Mouse (Mus musculus) erythroblast, embryonic 14.5 days (primary cell): ENCODE data around the gene Vav3. TPM values are rescaled to one million over a fixed set of nuclear protein-coding genes. Genes with fewer than 3 reads are reported as not detected.

Experiments used
- H3K27me3 ChIP-seq: 2 replicates; pipeline ENCODE4 v1.6.1; 2012; ENCODE audit warnings: inconsistent platforms; ENCODE audit not compliant: control insufficient read depth
- H3K36me3 ChIP-seq: 2 replicates; pipeline ENCODE4 v1.6.1; 2012; ENCODE audit warnings: mild to moderate bottlenecking, inconsistent platforms; ENCODE audit not compliant: control insufficient read depth
- H3K4me1 ChIP-seq: 2 replicates; pipeline ENCODE4 v1.6.1; 2012; ENCODE audit warnings: inconsistent platforms; ENCODE audit not compliant: control insufficient read depth
- H3K4me3 ChIP-seq: replicated peaks from 2 replicates; pipeline ENCODE3; 2012; ENCODE audit warnings: moderate library complexity, mild to moderate bottlenecking, inconsistent platforms
- H3K9me3 ChIP-seq: 2 replicates; pipeline ENCODE4 v1.6.1; 2012; ENCODE audit warnings: low read length, inconsistent platforms, mixed read lengths; ENCODE audit not compliant: control insufficient read depth
- GATA1 ChIP-seq: IDR thresholded peaks from 2 replicates; pipeline ENCODE4 v1.6.1; 2012; ENCODE audit warnings: low read length, inconsistent platforms, mixed read lengths
- TAL1 ChIP-seq: IDR thresholded peaks from 3 replicates; pipeline ENCODE4 v1.6.1; 2012; ENCODE audit warnings: low read length, inconsistent platforms, mixed read lengths
- polyA plus RNA-seq: library from polyadenylated mRNA; stranded (reverse); fragments of >175 nt; gene quantifications from 2 replicates; pipeline ENCODE4 v1.2.3, GENCODE M21; 2012

The Vav3 gene
- polyA plus RNA-seq, 1 experiment = not detected

DNA sequence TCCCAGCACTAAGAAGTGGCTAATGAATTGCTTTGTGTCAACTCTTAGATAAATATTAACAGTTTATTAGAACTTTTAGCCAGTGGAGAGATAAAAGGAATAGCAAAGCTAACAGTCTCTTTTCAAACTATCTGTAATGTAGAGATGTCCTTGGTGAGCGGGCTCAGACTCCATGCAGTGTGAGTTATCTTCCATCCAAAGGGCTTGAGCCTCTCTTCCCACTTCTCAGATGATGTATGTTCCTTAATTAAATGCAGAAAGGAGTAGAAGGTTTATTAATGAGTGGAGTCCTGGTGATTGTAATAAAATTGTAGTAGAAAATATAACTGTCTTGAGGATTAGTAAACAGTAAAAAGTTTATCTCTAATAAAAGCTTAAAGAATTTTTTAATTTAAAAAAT, 169.3 kb downstream of the Vav3 start:
- Histone ChIP-seq H3K4me3 (no peak overlapping the region), H3K27me3 (no peaks in the 10 kb centered on the region), H3K4me1 (no peaks in the 10 kb centered on the region), H3K9me3 (no peaks in the 10 kb centered on the region), H3K36me3 (no peaks in the 10 kb centered on the region)
- TF ChIP-seq TAL1 = no peak
- no peak for TF ChIP-seq GATA1

DNA sequence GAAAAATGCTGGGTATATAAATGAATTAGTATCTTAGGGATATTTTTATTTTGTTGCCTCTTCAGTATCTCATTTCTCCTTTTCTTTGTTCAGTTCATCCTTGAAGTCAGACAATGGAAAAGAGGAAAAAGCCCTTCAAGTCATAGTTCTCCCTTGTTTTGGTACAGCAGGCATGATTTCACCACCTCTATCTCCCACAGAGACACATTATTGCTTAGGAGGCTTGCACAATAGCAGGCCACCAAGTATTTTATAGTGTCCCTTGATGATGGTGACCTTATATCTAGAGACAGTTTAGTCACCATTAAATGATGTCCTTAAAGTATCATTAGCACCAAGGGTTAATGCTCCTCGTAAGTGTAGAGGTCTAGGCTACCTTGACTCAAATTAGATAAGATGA, 171.4 kb downstream of the Vav3 start:
- no peak for TF ChIP-seq GATA1
- TF ChIP-seq TAL1 = no peak

DNA sequence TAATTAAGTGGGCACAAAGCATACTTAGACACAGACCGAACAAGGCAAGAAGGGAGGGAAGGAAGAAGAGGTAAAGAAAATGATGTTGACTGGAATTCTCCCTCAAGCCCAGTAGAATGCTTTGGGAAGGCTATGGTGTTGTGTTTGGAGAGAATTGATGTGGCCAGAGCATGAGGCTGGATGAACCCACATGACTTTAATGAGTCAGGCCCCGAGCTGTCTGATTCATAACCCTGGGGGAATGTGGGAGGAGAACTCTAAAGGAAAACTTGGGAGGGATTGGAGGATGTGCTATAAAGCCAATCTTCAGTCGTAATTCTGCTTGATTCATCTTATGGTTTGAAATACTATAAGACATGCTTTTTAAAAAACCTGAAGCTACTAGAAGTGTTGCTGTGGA, 175.0 kb downstream of the Vav3 start:
- Histone ChIP-seq H3K9me3 (no peaks in the 10 kb centered on the region), H3K4me1 (no peaks in the 10 kb centered on the region), H3K4me3 (no peak overlapping the region), H3K27me3 (no peaks in the 10 kb centered on the region), H3K36me3 (no peaks in the 10 kb centered on the region)
- TF ChIP-seq GATA1 = no peak

More for the DNA sequence above, 171.4 kb downstream of the Vav3 start:
- Histone ChIP-seq H3K9me3 (no peaks in the 10 kb centered on the region), H3K27me3 (no peaks in the 10 kb centered on the region), H3K4me3 (no peak overlapping the region), H3K36me3 (no peaks in the 10 kb centered on the region), H3K4me1 (no peaks in the 10 kb centered on the region)

DNA sequence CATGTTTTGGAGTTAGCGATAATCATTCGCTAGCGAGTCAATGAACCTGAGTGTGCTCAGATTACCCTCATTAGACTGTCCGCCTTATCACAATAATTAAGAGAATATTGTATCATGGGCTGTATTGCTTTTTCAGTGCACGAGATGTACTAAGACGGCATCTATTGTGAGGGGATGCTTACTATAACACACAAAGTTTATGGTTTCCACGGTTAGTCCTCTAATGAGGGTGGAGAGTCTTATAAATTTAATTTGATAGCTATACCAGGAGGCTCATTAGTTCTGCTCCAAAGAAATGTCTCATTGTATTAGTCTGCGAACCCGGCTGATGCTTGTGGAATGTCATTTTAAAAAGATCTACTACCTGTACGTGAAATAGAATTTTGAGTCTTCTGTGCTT, 175.9 kb downstream of the Vav3 start:
- TF ChIP-seq TAL1 (no peak), GATA1 (no peak)
- Histone ChIP-seq H3K4me3 (no peak overlapping the region), H3K36me3 (no peaks in the 10 kb centered on the region), H3K4me1 (no peaks in the 10 kb centered on the region), H3K27me3 (no peaks in the 10 kb centered on the region), H3K9me3 (no peaks in the 10 kb centered on the region)

DNA sequence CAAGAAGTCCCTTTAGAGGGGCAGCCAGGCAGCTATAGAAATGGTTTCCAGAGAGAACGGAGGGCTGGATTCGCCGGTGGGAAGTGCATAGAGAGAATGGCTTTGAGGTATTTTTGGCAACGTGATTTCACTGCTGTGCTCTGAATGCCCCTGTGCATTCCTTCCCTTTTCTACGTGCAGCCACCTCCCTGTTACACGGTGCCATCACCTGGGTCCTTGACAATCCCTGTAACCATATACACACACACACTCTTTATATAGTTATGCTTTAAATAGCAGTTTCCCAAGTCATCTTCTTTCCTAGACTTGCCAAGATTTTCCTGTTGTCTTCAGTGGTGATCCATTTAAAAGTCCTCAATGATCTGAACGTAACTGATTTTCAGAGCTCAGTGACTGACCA, 181.7 kb downstream of the Vav3 start:
- H3K27me3 ChIP-seq = no peaks in the 10 kb centered on the region
- no peak for TF ChIP-seq TAL1
- no peak for TF ChIP-seq GATA1
- no peak overlapping the region for H3K4me3 ChIP-seq
- H3K9me3 ChIP-seq = no peaks in the 10 kb centered on the region
- no peaks in the 10 kb centered on the region for H3K4me1 ChIP-seq
- H3K36me3 ChIP-seq = no peaks in the 10 kb centered on the region

DNA sequence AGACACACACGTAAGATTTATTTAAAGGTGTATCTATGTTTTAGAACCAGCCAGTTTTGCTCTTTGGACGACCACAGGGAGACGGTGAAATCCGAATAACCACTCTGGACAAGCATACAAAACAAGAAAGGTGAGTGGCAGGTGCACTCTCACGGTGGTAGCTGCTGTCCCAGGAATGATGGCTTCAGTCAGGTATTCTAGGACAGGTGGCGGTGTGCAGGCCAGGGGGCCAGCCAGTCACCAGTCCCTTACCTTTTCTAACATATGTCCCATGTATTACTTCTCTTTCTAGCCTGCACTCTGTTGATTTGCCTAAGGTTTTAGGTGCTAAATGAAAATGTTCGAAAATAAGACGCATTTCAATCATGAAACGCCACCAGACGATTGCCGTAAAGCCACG, 185.4 kb downstream of the Vav3 start:
- no peaks in the 10 kb centered on the region for H3K9me3 ChIP-seq
- no peak overlapping the region for H3K4me3 ChIP-seq
- TF ChIP-seq TAL1 = no peak
- H3K36me3 ChIP-seq = no peaks in the 10 kb centered on the region
- H3K4me1 ChIP-seq = no peaks in the 10 kb centered on the region
- no peaks in the 10 kb centered on the region for H3K27me3 ChIP-seq

DNA sequence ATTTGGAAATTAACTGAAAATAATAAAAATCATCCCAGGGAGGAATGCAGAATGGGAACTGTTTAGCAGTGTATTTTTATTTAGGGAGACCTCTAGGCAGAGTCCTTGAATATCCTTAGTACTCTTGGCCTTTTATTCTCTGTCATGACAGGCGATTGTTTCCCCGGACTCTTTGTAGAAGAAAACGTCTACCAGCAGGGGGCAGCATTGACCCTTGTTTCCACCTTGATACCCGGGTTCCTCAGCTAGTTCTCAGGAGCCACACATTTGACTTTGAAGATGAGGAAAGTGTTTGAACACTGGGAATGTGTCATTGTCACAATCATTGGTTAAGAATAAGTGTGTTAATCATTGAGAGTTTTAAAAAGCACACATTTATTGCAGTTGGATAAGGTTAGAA, 185.8 kb downstream of the Vav3 start:
- H3K27me3 ChIP-seq = no peaks in the 10 kb centered on the region
- H3K4me1 ChIP-seq = no peaks in the 10 kb centered on the region
- no peaks in the 10 kb centered on the region for H3K9me3 ChIP-seq
- no peak for TF ChIP-seq GATA1
- no peak for TF ChIP-seq TAL1
- no peak overlapping the region for H3K4me3 ChIP-seq
- no peaks in the 10 kb centered on the region for H3K36me3 ChIP-seq

DNA sequence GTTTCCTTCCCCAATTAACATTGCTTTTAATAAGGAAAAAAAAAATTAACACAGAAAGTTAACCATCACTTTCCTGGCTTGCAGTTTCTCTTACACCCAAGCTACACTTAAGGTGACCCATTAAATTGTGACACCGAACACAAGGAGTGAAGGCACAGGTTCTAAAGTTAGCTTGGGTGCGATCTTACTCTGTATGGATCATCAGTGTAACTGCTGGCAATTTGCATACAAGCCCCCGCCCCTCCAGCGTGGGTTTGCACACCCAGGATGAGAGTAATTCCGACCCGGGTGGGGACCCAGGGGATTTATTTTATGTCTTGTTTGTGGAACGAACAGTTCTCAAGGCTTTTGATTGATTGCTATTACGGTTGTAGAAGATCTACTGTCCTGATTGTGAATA, 186.2 kb downstream of the Vav3 start:
- H3K9me3 ChIP-seq = no peaks in the 10 kb centered on the region
- no peaks in the 10 kb centered on the region for H3K36me3 ChIP-seq
- no peak for TF ChIP-seq GATA1
- TF ChIP-seq TAL1 = no peak
- no peaks in the 10 kb centered on the region for H3K4me1 ChIP-seq
- H3K4me3 ChIP-seq = no peak overlapping the region
- H3K27me3 ChIP-seq = no peaks in the 10 kb centered on the region

DNA sequence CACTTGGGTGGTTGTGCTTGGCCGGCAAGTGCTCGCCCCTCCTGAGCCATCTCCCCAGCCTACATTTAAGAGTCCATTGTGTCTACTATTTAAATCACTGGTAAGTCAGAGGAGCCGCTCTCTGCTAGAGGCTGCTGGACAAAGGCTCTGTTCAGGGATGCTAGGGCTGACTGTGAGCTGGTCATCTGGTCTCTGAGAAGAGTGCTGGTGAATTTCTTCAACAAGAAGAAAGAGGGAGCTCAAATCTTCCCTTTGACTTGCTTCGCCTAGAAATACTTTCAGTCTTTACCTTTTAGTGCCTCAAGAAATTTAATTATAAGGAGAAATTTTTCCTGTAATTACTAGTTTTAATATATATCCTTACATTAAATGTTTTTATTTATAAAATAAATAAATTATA, 188.2 kb downstream of the Vav3 start:
- H3K36me3 ChIP-seq = no peaks in the 10 kb centered on the region
- no peak overlapping the region for H3K4me3 ChIP-seq
- no peaks in the 10 kb centered on the region for H3K4me1 ChIP-seq
- TF ChIP-seq GATA1 (no peak), TAL1 (no peak)
- no peaks in the 10 kb centered on the region for H3K27me3 ChIP-seq
- no peaks in the 10 kb centered on the region for H3K9me3 ChIP-seq

DNA sequence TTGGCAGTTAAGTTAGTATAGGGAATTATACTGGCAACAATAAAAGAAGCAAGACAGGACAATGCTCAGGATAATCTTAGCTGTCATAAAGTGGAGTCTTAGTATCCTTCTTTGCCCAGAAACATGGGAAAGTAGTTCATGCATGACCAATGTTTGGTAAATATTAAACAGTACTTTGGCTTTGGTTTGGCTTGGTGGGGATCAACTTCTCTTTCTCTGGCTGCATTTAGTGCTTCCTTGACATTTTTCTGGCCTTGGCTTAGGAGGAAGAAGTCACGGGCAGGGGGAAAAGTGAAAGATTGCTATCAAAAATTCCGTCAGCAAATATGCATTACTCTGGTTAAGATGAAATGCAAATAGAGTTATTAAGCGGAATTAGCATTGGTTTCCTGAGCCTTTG, 197.2 kb downstream of the Vav3 start:
- Histone ChIP-seq H3K4me3 (no peak overlapping the region), H3K36me3 (no peaks in the 10 kb centered on the region), H3K27me3 (no peaks in the 10 kb centered on the region), H3K4me1 (no peaks in the 10 kb centered on the region), H3K9me3 (no peaks in the 10 kb centered on the region)
- TF ChIP-seq TAL1 = no peak
- no peak for TF ChIP-seq GATA1
